Mouse (Mus musculus): Measurements from ENCODE around the gene Tmtc2.

Gene Tmtc2

DNA sequence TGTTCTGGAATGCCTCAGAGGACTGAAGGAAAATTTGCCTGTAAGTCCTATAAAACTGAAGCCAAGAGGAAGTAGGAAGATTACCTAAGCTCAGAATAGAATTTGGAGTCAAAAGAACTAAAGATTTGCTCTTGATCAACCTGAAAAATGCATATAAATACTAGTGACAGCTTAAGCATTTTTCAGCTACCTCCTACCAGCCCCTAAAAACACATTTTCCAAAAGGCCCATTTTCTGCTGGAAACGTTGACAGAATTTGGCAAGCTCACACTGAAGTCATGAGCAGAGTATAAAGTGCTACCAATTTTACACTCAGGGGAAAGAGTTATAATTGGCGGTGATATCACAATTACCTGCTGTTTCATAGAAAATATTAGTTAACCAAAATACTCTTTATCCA lies 285.8 kb downstream of the Tmtc2 start:
- DNase-seq (ENCODE audit: low spot score in 2 of 2), result no peak

DNA sequence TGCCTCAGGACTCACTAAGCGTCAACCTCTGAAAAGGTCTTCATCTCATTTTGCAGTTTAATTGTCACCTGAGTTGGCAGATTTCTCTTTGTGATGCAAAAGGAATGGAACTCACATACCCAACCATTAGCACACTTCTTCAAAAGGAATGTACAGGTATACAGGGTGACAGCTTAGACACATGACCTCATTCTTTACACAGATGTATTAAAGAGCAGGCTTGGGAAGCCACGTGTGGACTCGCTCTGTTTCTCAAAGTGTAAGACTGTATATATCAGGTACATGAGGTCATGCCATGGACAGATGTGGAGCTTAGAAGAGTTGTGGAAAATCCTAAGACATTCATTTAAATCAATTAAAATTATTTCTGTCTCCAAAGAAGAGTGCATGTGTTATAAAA lies 286.7 kb downstream of the Tmtc2 start:
- no peak for DNase-seq (ENCODE audit: low spot score in 2 of 2)

DNA sequence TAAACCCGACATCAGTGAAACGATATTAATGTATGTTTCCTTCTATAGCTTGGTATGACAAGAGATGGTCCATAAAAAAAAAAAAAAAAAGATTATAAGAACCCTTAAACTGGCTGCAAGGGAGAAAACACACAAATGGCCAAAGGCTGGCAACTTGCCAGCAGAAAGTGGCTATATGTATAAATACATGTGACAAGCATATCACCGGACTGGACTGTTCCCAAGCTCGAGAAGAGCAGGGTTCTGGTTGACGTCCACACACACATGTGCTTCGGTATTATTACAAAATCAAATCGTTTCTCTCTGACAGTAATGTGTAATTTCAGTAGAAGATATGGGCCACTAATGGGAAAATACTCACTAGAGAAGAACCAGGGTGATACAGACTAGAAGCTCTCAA lies 287.2 kb downstream of the Tmtc2 start:
- no peak for DNase-seq (ENCODE audit: low spot score in 2 of 2)

DNA sequence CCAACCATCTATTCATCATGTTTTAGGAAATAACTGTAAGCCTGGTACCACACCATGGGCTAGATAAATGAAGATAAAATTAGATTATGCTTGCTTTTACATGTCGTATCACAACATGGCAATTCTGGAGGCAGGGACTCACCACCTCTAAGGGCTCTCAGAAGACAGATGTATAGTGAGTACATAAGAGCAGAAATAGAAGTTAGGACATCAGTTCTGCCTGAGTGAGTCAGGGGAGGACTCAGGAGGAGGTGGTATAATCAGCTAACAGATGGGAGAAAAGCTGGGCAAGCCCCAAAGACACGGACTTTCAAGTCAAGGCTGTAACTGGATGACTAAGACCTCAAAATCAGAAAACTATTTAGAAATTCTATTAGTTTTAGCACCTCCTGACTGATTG lies 288.0 kb downstream of the Tmtc2 start:
- DNase-seq (ENCODE audit: low spot score in 2 of 2), result no peak

DNA sequence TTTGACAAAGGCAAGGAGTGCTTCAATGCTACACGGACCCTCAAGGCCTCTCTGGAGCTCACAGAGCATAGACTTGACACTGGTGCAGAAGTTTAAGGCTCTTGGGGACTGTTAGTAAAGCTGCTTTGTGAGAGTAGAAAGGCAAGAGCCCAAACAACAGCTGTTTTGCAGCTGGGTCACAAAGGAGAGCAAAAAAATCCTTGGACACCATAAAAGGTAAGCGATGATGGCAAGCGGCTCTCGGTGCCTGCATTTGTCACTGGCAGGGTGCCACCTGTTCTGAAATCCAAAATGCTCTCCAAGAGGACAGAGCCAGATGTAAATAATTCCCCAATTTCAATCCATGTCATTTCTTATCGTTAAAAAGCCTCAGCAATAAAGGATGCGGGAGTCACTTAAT lies 290.1 kb downstream of the Tmtc2 start:
- peak in 1 of 2 experiments; percentile 16 for DNase-seq (ENCODE audit: low spot score in 2 of 2)

DNA sequence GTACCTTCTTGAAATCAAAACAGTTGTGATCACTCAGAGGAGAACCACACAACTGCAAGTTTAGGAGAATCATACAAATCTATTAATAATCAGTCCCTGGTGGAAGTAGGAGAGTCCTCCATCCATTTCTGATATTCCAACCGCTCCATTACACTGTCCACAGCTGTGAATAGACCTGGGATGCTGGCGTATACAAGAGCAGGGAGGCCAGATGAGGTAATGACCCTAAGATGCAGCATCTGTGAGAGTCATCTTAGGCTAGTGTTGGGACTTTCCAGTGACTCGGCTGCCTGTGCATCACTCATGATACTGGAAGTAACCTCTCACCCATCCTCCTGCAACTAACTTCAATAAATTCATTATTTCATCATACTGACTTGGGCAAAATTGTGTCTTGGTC lies 293.3 kb downstream of the Tmtc2 start:
- DNase-seq (ENCODE audit: low spot score in 2 of 2), result no peak

DNA sequence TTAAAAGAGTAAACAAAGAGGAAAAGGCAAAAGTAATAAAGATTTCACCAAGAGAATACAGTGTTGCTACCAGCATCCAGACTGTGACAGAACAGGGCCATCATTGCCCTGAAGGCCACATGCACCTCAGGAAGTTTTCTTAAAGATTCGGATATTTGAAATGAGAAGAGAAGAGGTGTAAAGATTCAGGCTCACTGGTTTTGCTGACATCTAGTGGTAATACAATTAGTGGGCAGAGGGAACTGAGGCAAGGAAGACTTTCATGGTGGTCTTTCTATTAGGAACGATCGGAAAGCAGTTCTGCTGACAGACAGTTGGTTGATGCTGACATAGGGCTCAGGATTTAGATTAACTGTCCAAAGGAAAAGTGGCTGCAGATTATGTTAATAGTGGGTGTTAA lies 314.2 kb downstream of the Tmtc2 start:
- no peak for DNase-seq (ENCODE audit: low spot score in 2 of 2)

DNA sequence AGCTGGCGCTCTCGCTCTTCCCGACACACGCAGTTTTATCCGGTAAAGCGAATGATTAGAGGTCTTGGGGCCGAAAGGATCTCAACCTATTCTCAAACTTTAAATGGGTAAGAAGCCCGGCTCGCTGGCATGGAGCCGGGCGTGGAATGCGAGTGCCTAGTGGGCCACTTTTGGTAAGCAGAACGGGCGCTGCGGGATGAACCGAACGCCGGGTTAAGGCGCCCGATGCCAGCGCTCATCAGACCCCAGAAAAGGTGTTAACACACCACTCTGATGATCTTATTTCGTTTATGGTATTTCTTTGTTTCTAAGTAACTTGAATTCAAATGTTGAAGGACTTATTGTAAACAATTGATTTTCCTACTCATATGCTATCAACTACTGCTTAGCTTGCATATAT lies 336.0 kb downstream of the Tmtc2 start:
- peak; percentile 8 to 33 for DNase-seq (ENCODE audit: low spot score in 2 of 2)

DNA sequence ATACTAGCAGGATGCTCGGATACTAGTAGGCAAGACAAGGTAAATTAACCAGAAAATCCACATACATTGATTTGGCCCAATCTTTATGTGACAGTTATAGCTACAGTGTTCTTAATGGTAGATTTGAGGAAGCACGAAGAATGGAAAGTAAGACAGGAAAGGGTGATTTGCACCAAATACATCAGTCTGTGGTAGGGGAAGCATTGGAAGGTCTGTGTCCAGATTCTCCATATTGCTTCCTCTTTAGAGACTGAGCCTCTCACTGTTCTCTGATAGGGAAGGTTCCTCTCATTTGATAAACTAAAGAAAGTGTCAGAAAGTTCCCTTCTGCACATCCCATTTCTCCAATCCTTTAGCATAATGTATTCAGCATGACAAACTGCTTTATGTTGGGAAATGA lies 341.4 kb downstream of the Tmtc2 start:
- no peak for DNase-seq (ENCODE audit: low spot score in 2 of 2)

DNA sequence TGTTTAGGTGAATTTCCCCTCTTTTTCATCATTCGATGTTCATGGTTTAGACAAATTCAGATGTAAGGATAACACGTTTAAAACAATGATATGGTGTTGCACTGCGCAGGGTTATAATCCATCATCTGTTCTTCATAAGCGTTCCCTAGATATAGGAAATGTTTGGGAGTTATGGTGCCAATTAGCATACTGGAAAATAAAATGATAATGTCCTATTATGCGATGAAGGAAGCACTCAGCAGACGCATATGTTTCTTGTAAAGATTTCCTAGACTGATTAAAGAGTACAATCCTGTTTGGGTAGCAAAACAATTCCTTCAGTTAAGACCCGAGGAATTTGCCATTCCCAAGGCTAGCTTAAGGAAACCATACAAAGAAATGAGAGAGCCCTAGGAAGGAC lies 343.8 kb downstream of the Tmtc2 start:
- DNase-seq (ENCODE audit: low spot score in 2 of 2), result no peak

DNA sequence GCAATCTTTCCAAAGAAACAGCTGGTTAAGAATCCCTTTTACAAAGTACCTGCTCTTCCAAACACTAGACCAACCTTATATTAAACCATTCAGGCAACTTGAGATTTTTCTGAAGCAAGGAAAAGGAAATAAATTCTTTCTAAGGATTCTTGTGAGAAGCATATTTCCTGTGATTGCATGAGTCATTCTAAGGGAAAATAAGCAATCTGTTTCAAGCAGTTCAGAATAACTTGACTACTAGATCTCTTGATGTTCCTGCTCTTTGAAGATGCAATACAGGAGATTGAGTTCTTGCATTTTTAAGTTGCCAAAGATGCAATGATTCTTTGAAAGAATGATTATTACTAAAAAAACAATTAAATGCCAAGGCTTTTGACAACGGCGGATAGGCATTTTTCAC lies 345.6 kb downstream of the Tmtc2 start:
- no peak for DNase-seq (ENCODE audit: low spot score in 2 of 2)

DNA sequence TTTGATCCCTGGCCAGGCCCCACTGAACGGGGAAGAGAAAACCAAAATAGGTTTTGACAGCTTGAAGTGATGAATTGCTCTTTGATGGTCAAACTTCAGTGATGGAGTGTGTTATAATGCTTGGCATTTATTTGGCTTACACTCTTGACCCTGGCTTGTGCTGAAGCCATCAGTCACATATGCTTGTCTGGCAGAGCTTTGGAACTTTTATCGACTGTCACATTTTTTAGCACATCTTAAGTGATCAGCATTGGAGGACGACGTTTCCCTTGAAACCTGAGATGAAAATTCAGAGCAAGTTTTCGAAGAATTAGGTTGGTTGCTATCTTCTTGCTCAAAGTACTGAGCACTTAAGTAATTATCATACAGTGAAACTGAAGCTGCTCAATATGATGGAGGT lies 346.6 kb downstream of the Tmtc2 start:
- DNase-seq (ENCODE audit: low spot score in 2 of 2), result no peak

DNA sequence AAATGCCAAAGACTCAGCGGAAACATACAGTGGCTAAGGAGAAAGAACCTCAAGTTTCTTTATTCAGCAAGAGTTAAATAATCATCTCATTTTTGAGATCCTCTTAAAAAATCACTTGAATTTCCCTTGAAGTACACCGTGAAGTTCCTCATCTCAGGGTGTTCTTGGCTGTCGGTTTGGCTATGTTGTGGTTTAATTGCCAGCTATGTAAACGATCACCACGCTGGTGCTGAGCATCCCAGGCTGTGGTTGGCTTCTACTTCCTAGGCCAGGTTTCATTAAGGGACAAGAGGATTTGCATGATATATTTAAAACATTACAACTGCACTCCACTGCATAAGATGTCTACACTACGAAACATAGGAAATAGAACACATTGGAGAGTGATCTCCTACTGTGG lies 348.5 kb downstream of the Tmtc2 start:
- no peak for DNase-seq (ENCODE audit: low spot score in 2 of 2)

DNA sequence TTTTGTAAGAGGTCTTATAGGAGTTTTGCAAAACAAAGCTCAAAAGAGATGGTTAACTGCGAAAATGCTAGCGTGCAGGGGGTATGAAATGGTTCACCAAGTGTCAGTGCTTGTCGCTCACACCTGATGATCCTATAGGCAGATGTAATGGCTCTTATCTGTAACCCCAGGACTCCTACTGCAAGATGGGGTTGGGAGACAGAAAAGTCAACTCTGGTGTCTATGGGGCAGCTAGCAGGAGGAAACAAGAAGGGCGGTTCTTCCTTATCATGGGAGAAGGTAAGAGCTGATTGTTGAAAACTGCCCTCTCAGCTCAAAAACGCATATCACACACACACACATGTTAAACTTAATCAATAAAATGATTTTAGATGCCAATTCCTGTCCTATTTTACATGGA lies 351.3 kb downstream of the Tmtc2 start:
- no peak for DNase-seq (ENCODE audit: low spot score in 2 of 2)

DNA sequence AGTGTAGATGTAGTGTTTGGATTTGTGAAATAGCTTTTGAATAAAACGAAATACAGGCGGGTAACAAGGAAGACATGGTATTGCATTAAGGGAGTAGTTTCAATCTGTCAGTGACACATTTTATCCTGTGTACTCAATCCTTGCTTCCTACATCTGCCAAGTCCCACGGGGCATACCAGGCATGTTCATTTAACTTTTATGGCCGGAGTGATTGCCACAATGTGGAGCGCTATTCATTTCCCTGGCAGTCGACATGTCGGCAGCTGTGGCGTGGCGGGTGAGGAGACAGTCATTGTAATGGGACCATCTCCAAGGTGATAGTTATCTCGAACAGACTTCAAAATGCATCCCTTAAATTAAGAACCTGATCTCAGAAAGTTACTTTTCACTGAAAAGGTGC lies 372.8 kb downstream of the Tmtc2 start:
- no peak for DNase-seq (ENCODE audit: low spot score in 2 of 2)

DNA sequence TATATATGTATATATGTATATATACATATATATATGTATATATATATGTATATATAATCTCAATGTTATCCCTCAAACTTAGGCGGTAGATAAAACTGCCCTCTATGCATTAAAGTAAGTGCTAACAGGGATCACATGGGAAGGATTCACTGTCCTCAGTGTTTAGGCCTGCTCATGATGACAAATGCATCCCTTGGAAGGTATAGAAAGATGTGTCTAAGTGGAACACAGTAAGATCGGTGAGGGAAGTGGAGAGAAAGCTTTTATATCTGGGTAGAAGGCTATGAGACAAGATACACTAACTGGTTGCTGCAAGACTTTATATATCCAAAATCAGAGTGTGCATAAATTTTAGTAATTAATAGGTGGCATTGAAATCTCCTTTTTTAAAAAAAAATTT lies 373.6 kb downstream of the Tmtc2 start:
- DNase-seq (ENCODE audit: low spot score in 2 of 2), result no peak

DNA sequence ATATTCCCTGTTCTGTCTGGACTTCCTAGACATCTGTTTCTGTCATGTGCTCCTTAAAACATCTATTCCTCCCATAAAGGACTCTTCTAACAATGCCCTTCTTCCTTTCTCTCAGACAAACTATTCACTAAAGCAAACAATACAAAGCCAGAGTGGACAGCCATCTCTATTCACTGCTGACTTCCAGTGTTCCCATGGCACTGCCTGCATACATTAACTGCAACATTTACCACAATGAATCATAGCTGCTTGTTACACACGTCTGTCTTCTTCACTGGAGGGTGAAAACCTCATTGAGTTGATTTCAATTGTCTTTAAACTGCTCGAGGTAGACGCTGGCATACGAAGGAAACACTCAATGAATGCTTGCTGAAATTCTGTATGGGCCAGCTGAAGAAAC lies 374.2 kb downstream of the Tmtc2 start:
- no peak for DNase-seq (ENCODE audit: low spot score in 2 of 2)

DNA sequence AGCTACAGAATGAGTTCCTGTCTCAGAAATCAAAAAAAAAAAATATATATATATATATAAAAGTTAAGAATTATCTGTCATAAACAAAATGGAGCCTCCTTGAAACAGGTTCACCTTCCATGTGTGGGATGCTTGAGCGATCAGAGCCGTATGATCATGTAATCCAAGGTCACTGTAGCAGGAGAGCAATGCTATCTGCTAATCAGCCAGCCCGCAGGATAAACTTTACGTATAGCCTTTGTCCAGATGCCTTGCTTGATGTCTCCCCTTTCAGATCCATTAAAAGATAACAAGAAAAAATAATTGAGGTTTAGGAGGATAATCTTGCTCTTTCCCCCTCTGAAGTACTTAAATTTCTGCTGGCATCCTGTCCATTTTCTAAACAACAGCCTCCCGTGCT lies 374.7 kb downstream of the Tmtc2 start:
- no peak for DNase-seq (ENCODE audit: low spot score in 2 of 2)

DNA sequence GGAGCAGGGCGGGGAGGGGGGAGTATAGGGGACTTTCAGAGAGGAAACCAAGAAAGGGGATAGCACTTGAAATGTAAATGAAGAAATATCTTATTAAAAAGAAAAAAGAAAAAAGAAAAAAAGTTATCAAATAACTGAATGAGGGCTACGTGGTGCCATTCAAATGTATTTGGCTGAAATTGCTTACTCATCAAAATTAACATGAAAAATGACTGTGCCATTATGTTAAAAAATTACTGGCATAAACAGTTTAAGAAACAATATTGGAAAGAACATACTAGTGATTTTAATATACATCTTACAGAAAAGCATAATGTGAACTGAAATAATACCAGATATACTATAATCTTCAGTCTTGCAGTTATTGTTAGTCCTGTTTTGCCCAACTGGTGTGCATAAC lies 378.9 kb downstream of the Tmtc2 start:
- no peak for DNase-seq (ENCODE audit: low spot score in 2 of 2)

DNA sequence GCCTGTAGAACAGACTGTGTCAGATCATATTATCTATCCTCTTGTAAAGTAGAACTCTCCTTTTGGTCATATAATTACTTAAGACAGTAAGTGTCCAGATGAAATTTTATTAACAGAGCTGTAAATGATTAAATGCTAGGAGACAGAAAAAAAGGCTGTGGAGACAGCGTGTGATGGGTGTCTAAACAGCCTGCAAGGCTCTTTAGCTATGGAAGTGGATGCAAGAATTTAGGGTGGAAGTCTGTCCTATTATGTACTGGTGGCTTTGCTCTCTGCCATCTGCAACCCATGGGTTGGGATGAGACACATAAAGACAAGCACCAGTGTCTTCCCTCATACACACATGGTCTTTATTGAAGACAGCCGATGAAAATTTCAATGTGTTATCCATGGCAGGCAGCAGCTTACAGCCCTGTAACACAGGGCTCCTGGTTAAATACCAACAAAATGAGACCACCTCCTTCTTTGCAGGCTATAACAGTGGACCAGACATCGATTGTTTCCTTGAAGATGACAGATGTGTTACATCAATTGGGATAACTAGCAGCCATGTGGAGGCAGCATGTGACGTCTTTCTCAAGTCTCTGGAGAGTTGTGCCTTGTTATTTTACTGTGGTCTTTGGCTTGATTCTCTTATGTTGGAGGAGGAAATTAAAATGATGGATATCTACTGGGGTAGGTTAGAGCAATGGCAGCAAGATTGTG lies 380.3 kb downstream of the Tmtc2 start:
- no peak for DNase-seq (ENCODE audit: low spot score in 2 of 2)

DNA sequence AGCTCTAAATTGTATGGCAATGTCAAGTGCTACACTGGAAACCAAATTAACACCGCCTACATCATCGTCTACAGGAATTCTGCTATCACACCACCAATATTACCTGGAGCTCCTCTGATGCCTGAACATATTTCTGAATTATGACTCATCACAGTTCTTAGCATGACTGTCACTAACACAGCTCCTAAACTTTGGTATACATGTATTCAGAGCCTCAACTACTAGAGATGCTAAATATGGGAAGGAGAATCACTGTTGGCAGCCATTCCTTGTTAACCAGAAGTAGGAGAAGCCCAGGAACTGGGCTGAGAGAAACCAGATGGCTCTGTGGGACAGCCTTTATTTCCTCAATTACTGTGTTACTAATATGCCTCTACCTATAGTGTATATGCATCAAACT lies 382.2 kb downstream of the Tmtc2 start:
- no peak for DNase-seq (ENCODE audit: low spot score in 2 of 2)

DNA sequence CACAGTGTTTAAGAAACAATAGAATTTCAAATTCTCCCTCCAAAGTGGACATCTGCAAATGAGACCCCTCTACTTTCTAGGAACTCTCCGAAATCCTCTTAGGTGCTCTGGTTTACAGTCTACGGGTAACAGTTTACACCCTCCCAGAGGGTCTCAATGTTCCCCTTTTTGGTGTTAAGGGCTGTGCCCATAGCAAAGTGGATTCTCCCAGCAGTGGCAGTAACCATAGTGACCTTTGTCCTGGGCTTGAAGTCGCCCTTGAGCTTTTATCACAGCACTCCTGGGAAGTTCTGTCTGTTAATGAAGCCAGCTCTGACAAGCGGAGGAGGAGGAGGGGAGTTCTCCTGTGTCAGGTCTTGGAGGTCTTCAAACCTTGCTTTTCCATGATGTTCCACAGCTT lies 384.5 kb downstream of the Tmtc2 start:
- DNase-seq (ENCODE audit: low spot score in 2 of 2), result no peak

DNA sequence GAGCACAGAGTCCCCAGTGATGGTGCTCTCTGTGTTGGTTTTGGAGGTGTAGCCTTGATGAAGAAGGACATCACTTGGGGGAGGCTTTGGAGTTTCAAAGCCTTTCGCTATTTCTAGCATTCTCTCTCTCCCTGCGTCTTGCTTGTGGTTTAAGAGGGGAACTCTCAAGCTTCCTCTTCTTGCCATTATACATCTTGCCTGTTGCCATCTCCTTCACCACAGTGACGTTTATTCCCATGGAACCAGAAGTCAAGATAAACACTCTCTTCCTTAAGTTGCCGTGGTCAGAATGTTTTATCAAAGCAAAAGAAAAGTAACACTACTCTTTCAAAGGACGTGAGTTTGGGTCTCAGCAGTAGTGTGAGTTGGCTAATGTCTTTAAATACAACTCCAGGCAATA lies 387.6 kb downstream of the Tmtc2 start:
- DNase-seq (ENCODE audit: low spot score in 2 of 2), result no peak

DNA sequence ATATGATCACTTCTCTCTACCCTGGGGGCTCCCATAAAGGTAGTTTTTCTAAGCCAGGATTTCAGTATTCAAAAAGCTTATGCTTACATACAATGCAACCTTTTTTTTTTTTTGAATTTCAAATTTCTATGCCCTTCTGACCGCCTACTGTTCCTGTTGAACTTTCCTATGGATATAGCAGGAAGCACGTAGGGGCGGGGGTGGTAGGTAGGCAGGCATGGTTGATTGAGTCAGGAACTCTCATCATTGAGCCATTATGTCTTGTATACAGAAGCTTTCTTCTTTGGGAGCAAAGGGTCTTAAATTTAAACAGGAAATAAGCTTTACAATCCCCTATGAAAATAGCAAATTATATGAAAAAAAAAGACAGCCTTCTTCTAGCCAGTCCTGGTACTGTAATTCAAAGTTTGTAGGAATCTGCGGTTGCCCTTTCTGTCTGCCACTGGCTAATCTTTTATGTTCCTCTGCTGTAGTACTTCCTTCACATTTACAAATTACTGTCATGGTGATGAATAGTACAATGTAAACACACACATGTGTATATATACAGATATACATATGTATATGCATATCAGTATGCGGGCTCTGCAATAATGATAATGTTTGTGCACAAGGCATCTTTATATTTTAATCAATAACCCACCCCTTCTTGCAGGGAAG lies 405.7 kb downstream of the Tmtc2 start:
- DNase-seq (ENCODE audit: low spot score in 2 of 2), result no peak
